Mouse (Mus musculus) kidney, adult 2 months (tissue): Measurements from ENCODE around the gene Art1. TPM values are rescaled to one million over a fixed set of nuclear protein-coding genes. Genes with fewer than 3 reads are reported as not detected.
A peak's percentile ranks its signal among the peaks of the same experiment; 100 is the strongest.

Source experiments
- DNase-seq: peaks from one replicate; pipeline ENCODE4 v3.0.0; 2021
- H3K27ac ChIP-seq: fragments of 200-500 bp; 2 replicates; pipeline ENCODE4 v1.5.1; 2012; ENCODE audit warnings: low read depth, low read length, control low read depth, inconsistent platforms; ENCODE audit not compliant: insufficient read depth
- H3K27me3 ChIP-seq: fragments of 200-500 bp; replicated peaks from 2 replicates; pipeline ENCODE4 v1.6.1; 2012; ENCODE audit warnings: mild to moderate bottlenecking, moderate library complexity, low read length, inconsistent platforms; ENCODE audit not compliant: control insufficient read depth, insufficient read depth
- H3K36me3 ChIP-seq: fragments of 200-500 bp; 2 replicates; pipeline ENCODE4 v1.6.1; 2012; ENCODE audit warnings: mild to moderate bottlenecking, moderate library complexity, low read length, inconsistent platforms; ENCODE audit not compliant: control insufficient read depth, insufficient read depth
- H3K4me1 ChIP-seq: fragments of 200-500 bp; 2 replicates; pipeline ENCODE4 v1.6.1; 2011; ENCODE audit warnings: low read length; ENCODE audit not compliant: control insufficient read depth, insufficient read depth
- H3K4me3 ChIP-seq: fragments of 200-500 bp; 2 replicates; pipeline ENCODE4 v1.5.1; 2011; ENCODE audit warnings: mild to moderate bottlenecking, low read depth, low read length, control low read depth; ENCODE audit not compliant: insufficient read depth
- CTCF ChIP-seq: fragments of 200-500 bp; conservative IDR thresholded peaks from 2 replicates; pipeline ENCODE4 v1.5.1; 2011; ENCODE audit warnings: low read depth, mild to moderate bottlenecking, control low read depth, low read length, moderate library complexity, mixed read lengths; ENCODE audit not compliant: insufficient read depth, insufficient read length
- POLR2A ChIP-seq: fragments of 200-500 bp; IDR thresholded peaks from one replicate; pipeline ENCODE4 v1.6.1; 2011; ENCODE audit warnings: low read depth, low read length, control low read depth
- WGBS: fragments of 180-500 bp; shearing (Covaris S2); methylation state at CpG from one replicate; pipeline ENCODE4 v1.1.7; 2018; 5-methylcytosine and 5-hydroxymethylcytosine counted together
- polyA plus RNA-seq: library from polyadenylated mRNA; depleted of rRNA; stranded (reverse); fragments of >200 nt; gene quantifications from 2 replicates; pipeline ENCODE4 v1.2.3, GENCODE M21; 2012; rRNA removed

The Art1 gene
- polyA plus RNA-seq, 1 experiment: 3.8 TPM

DNA sequence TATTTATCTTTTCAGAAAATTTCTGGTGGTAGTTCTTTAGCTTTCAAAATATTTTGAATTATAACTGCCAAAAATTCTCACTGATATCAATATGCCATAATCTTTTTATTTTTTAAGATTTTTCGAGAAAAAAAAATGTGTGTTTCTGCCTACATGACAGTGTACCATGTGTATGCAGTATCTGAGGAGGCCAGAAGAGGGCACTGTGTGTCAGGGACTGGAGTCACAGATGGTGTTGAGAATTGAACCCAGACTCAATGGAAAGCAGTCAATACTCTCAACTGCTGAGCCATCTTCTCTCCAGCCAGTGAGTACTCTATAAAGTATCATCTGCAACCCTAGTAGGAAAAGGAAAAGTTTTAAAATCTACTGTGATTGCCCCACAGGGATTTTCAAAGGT lies 35.9 kb downstream of the Art1 start:
- Histone ChIP-seq H3K4me1 (no peaks in the 10 kb centered on the region), H3K4me3 (no peak overlapping the region), H3K27ac (no peak overlapping the region), H3K36me3 (peaks cover 8% of the 10 kb centered on the region; the same call in 1 of the 2 replicates), H3K27me3 (no peaks in the 10 kb centered on the region)
- DNase-seq: peak; percentile 38
- TF ChIP-seq CTCF: peak; percentile 62
- no peak for TF ChIP-seq POLR2A
- WGBS: 88% methylated on average over 1 of the region's 1 CpGs

DNA sequence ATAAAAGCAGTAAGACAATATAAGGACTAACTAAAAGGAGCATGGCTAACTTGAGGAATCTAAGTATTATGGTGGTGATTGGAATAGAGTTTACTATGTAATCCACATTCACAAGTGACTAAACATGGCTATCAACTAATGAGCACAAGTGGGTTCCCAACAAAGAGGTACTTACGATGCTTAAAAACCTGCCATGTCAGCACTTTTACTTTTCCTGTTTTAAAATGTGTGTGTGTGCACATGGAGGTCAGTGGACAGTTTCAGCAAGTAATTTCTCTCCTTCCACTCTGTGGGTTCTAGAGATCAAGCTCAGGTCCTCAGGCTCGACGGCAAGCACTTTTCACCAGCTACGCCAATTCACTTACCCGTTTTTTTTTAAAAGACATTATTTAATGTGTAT lies 36.4 kb downstream of the Art1 start:
- no peak for DNase-seq
- WGBS: 96% methylated on average over 5 of the region's 5 CpGs
- Histone ChIP-seq H3K27me3 (no peaks in the 10 kb centered on the region), H3K27ac (no peak overlapping the region), H3K4me3 (no peak overlapping the region), H3K36me3 (peaks cover 6% of the 10 kb centered on the region; the same call in 1 of the 2 replicates), H3K4me1 (no peaks in the 10 kb centered on the region)
- no peak for TF ChIP-seq POLR2A
- no peak for TF ChIP-seq CTCF

DNA sequence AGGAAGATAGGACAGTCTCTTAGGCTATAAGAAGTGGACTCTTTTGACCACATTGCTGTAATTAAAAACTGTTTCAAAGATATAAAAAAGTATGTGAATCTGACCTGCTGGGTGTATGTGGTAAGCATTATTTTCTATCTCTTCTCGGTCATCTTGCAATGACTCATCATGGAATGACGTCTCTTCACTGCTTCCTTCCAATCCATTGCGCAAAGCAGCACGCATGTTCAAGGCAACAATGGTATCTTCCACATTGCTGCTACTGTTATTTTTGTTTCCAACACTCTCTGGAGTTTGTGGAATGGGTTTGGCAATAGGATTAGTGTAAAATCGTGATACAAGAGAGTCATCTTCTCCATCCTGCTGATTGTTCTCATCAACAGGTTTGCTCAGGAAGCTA lies 52.1 kb downstream of the Art1 start:
- Histone ChIP-seq H3K36me3 (peaks cover 7% of the 10 kb centered on the region), H3K4me3 (no peak overlapping the region), H3K27ac (no peak overlapping the region), H3K27me3 (no peaks in the 10 kb centered on the region), H3K4me1 (no peaks in the 10 kb centered on the region)
- DNase-seq: no peak
- WGBS: 92% methylated on average over 5 of the region's 5 CpGs
- TF ChIP-seq CTCF (no peak), POLR2A (no peak)

Other genes starting within 250 kb of the Art1 start
- 11.2 and 11.7 TPM in 2 replicates for gene Folr2, start 244.5 kb upstream of the Art1 start, polyA plus RNA-seq
- 40.2 and 42.6 TPM in 2 replicates for gene Anapc15, start 238.0 kb upstream of the Art1 start, polyA plus RNA-seq
- gene Folr1, start 231.0 kb upstream of the Art1 start, polyA plus RNA-seq: 942 and 1,044 TPM in 2 replicates
- gene Lamtor1, start 195.8 kb upstream of the Art1 start, polyA plus RNA-seq: 255 and 267 TPM in 2 replicates
- 0.09 and 0.14 TPM in 2 replicates for gene Tomt, start 195.4 kb upstream of the Art1 start, polyA plus RNA-seq
- 19.6 and 21.6 TPM in 2 replicates for gene Lrrc51, start 167.8 kb upstream of the Art1 start, polyA plus RNA-seq
- 71.8 and 77.5 TPM in 2 replicates for gene Numa1, start 167.6 kb upstream of the Art1 start, polyA plus RNA-seq
- 18.9 and 22.9 TPM in 2 replicates for gene Il18bp, start 83.1 kb upstream of the Art1 start, polyA plus RNA-seq
- gene Rnf121, start 36.3 kb upstream of the Art1 start, polyA plus RNA-seq: 42.7 and 43.8 TPM in 2 replicates
- gene Xndc1, start 36.2 kb upstream of the Art1 start, polyA plus RNA-seq: 12.3 and 13.2 TPM in 2 replicates
- gene Xntrpc, start 36.0 kb upstream of the Art1 start, polyA plus RNA-seq: 1.8 and 2.5 TPM in 2 replicates
- not detected in 2 replicates for gene Trpc2, start 18.6 kb upstream of the Art1 start, polyA plus RNA-seq
- 0.15 and 0.33 TPM in 2 replicates for gene Art5, start 7.7 kb downstream of the Art1 start, polyA plus RNA-seq
- 0.03 TPM in 1 of 2 replicates, not detected in the other for gene Chrna10, start 15.1 kb downstream of the Art1 start, polyA plus RNA-seq
- gene Nup98, start 108.4 kb downstream of the Art1 start, polyA plus RNA-seq: 13.0 and 13.3 TPM in 2 replicates
- gene Pgap2, start 108.5 kb downstream of the Art1 start, polyA plus RNA-seq: 50.8 and 65.9 TPM in 2 replicates
- gene Rhog, start 154.3 kb downstream of the Art1 start, polyA plus RNA-seq: 39.2 and 52.3 TPM in 2 replicates
- 33.6 and 37.0 TPM in 2 replicates for gene Stim1, start 166.1 kb downstream of the Art1 start, polyA plus RNA-seq